Mouse (Mus musculus) cerebellum, adult 8-10 months (tissue): ENCODE results near the gene Nostrin.

Experiments used
- DNase-seq: peaks from one replicate; pipeline ENCODE4 v3.0.0; 2022

Gene Nostrin

DNA sequence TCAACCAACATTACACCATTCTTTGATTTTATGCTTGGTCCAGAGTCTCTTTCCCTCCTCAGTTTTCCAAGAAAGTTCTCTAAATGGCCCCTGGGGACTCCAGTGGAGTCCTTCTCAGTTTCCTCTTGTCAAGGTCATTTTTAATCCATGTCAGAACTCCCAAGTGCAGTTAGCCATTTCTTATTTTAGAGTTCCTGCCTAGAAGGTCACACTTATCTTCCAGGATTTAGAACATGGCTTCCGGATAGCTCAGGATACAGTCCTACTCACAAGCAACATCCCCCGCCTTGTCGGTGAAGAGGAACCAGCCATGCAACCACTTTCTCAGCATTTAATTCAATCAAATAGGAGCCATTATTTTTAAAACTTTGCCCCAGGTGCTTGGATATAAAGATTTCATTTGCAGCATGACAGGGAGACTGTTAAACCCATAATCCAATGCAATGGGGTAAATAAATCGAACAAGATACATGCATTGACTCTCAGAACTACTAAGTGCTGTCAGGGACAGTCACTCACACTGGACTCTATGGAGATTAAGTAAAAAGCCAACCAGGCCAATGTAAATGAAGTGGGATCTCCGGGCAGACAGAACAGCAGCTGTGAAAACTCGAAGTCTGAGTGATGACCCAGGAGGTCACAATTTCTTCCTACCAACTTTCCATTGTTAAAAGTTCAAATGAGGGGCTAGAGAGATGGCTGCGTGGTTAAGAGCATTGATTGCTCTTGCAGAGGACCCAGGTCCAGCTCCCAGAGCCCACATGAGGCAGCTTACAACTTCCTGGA, 6.0 kb upstream of the Nostrin start:
- DNase-seq = no peak

DNA sequence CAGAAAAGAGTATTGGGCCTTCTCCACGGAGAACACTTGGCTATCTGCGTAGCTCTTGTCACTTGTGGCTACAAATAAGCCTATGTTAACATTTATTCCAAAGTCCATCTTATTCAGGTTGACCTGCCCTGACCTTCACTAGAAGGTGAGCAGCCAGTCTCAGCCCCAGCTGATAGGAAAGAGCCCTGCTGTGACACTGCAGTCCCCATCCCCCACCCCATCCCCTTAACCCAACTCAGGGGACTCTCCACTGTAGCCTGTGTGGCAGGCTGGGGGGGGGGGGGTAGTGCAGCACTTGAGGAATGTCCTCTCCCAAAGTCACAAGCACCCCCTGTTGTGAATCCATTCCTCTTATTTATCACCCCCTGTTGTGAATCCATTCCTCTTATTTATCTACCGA, 3.6 kb upstream of the Nostrin start:
- DNase-seq = no peak

DNA sequence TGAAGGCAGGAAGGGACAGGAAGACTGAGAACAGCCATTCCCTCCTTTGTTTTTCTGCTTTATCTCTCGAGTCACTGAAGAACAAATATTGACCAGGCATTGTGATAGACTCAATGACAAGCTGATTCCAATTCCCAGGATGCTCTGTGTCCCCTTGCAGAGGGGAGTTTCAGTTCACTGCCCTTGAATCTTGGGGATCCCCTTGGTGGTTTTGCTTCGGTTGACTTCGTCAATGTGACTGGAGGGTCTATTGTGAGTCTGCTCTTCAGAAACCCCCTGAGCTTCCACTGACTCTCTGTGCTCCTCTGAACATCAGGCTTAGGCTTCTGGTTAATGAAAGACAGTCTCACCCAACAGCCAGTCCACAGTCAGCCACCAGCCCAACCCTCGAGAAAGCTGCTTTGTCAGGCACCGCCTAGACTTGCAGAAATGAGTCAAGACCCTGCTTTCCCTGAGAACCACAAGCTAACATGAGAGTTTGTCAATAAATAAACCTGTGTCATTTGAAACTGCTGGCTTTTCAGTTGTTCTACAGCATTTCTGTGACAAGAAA, 3.0 kb upstream of the Nostrin start:
- DNase-seq = no peak

DNA sequence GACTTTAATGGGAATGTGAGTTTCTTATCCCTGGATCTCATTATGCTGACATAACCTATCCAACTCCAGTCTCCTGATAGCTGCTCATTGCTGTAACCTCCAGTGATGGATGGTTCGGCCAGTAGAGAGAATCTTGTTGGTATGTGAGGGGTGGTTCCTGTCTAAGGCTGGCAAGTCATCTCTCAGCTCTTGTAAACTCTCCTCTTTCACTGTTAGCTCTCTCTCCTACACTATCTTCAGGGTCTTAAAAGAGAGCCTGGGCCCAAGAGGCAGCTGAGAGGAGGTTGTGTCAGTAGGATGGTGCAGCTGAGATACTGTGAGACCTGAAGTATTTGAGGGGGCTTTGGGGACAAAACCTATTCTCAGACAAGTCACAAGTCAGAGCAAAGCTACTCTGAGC, 1.4 kb upstream of the Nostrin start:
- no peak for DNase-seq

DNA sequence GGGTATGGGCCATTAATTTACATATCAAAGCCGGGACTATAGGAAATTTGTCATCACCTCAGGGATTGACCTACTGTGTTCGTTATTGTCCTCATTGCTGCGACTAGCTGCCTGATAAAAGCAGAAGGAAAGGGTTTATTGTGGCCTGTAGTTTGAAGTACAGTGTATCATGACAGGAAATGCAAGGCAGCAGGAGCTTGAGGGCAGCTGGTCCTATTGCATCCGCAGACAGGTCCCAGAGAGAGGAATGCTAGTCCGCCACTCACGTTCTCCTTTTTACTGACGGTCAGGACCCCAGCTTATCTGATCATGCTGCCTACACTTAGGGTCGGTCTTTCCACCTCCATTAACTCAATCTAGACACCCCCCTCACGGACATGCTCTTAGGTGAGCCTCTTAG, 663 bp upstream of the Nostrin start:
- no peak for DNase-seq

DNA sequence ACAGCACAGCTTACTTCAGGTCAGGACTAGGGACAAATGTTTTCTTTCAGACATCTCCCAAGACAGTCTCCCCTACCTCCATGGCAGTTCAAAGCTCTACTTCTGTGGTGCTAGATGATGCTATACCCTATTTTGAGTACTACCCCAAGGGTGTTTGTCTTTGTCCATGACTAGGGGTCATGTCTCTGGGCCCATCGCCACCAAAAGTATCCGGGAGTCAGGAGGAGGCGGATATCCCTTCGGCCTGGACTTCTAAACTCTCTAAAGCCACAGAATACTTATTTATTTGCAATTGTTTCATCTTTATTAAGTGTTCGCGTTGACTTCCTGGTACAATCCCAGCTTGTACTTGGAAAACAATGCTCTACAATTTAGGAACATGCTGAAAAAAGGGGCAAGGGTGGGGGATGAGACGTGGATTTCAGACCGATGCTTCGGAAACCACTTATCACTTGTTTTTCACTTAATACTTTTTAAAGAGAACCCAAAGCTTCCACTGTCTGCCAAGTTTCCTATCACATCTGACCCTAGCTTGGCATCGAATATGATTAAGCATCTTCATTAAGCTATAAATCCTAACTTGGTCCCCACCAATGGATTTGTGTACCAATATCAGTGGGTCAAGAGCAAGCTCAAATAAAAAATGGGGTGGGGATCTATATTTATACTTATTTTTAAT, 1.9 kb downstream of the Nostrin start:
- no peak for DNase-seq

DNA sequence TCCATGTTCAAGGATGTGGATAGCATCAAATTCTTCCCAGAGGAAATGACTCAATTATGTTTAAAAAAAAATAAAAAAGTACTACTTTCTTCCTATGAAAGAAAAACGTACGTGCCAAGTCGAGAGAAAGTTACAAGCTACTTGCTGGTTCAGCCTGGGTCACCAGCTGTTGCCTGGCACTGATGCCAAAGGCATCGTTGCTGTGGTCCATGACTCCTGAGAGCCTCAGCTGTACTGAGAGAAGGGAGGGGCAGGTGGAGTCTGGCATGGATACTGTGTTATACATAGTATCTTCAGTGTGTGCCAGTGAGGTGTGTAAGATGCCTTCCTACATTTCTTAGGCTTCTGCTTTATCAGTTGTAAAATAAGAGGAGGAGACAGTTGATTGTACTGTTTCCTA, 3.2 kb downstream of the Nostrin start:
- no peak for DNase-seq

DNA sequence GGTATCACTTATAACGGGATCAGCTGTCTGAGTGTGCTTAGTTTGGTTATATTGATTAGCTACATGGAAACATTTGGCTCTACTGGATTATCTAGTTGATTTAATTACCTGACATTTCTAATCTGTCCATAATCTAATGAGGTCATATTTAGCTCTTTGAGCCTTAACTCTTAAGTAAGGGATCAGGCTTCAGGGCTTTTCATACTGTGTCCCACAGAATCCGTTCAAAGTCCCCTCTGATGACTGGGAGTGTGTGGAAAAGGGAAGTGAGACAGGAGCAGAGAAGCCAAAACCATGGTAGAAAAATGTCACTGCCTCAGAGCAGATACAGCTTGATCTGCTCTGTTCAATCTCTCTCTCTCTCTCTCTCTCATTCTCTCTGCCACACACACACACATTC, 4.6 kb downstream of the Nostrin start:
- no peak for DNase-seq

DNA sequence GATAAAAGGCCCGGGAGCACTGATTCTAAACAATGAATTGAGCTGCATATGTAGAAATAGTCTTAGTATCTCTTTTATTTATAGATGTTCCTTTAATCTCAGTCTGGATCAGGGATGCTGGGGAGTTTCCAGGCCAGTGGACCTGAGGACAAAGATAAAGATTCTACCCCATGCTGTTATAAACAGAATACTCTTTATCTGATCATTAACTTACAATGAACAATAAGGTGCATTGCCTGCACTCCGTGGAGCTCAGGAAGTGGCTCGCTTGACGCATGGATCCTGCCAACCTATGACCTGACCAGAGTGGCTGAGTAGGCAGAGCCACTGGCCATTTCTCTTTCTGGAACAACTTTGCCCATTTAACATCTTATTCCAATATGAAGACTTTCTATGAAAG, 5.2 kb downstream of the Nostrin start:
- no peak for DNase-seq

DNA sequence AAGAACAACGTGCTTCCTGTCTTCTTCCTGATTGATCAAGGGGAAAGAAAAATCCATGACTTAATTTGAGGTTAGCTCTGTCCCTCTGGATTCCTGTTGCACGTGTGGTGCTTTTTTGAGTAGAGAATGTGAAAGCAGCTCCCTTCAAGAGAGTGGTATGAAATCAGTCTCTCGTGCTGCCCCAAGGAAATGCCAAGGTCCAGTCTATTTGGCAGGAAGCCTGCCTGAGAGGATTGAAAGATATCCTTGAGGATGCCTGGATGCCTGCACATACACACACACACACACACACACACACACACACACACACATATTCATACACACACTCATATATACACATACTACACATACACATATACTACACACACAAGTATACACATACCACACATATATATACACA, 13.1 kb downstream of the Nostrin start:
- no peak for DNase-seq

DNA sequence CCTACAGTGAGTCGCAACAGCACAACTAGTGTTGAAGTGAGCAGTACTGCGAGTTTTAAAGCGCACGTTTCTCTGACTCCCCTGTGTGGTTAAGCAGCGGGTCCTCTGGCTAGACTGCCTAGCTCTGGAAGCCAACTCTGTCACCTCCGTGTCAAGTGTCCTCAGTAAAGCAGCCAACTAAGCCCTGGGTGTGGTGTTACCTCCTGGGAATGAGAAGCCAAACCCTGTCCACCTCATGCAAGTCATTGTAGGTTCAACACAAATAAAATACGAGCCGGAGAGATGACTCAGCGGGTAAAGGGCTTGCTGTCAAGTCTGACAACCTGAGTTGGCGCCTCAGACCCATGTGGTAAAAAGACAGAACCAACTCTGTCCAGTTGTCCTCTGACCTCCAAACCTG, 13.6 kb downstream of the Nostrin start:
- no peak for DNase-seq

DNA sequence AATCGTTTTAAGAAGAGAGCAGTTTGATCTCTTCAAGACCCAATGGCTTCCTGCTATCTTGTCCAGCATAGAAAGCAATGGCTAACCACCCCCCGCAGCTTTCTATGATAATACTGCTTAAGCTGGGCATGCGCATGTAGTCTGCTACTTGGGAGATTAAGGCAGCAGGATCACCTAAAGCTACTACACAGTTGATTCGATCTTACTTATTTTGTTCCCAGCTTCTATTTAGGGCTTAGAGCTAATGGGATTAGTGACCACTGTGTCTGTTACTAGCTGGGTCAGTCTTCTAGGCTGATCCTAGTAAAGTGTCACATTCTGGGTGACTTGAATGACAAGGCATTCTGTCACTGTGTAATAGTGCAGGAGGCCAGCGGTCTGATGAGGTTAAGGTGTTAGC, 15.2 kb downstream of the Nostrin start:
- no peak for DNase-seq

DNA sequence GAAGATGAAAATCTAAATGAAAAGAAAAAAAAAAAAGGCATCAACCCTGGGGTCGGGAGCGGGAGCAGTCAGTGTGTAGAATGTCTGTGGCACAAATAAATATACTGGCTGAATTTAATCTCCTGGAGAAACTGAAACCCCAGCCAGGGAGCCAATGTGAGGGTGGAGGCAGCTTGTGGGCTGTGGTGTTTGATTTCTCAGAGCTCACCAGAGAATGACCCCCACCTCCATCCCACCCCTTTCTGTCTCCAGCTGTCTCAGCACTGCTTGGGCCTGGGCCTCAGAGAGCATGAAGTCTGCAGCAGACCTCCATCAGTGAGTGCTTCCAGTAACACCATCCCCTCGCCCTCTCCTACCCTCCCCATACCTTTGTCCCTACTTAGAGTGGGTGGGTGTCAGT, 20.3 kb downstream of the Nostrin start:
- no peak for DNase-seq

DNA sequence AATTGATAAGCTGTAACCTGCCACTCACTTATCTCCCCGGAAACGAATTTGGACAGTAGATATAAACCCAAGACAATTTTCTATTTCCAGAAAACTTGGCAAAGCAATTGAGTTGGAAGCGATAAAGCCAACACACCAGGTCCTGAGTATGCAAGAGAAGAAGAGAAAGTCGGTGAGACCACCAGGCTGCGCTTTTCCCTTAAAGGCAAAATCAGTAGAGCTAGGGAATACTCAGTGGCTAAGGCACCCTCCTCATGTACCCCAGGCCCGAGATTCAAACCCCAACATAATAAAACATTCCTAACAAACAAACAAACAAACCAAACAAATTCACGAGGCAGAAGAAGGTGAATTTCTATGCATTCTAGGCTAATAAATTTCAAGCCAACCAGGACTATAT, 20.7 kb downstream of the Nostrin start:
- no peak for DNase-seq

DNA sequence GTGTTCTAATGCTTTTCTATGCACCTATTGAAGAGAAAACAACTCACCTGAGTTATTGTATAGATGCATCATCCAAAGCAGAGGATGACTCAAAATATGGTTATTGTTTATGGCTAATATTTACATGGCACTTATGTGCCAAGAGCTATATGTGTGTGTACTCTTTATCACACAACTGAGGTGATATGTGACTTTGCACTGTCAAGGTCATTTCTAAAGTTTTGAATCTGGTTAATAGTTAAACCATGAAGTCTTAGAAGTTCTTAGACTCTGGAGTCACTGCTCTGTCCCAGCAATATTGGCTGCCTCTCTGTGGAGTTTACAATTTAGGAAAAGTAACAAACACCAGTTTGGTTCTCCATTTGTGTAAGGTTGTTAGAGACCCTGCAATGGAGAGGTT, 23.3 kb downstream of the Nostrin start:
- DNase-seq = no peak

DNA sequence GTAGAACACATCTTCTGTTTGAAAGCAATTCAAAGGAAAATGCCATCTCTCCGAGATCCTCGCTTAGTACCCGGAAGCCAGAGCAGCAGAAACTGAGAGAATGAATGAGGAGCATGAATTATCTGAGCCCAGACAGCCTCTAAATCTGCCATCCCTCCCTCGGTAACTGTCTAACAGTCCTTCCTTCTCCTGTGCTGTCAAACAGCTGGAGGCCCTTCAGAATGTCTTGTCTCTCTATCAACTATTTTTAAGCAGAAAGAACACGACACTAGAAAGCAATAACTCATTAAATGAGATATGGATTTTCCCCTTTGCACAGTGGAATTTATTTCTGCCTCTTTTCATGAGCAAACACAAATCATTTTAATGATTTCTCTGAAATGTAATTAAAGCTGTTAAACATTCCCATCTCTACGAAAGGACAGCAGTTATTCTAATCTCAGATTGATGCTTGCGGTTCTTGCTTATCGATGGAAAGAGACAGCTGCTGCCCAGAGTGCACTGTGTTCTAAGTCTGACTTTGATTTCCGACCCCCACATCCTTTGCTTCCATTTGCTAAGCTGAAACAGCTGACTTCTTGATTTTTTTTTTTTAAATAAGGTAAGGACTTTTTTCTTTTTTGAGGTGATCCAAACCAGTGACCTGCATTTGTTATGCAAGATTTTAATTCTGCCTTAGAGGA, 34.9 kb downstream of the Nostrin start:
- DNase-seq = no peak

DNA sequence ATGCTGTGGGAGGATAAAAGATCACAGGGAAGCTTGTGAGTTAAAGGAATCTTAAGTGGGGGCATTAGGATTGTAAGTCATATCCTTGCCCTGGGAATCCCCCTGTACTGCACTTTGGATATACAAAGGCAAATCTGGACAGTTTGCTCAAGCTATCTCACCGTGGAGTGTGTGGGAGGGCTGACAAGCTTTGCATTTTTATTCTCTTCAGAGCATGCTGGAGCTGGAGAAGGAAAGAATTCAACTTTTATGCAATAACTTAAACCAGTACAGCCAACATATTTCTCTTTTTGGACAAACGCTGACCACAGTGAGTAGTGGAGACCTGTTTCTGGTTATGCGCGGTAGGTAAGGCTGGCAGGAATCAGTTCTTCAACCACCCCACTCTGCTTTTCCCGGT, 39.7 kb downstream of the Nostrin start:
- DNase-seq = no peak

DNA sequence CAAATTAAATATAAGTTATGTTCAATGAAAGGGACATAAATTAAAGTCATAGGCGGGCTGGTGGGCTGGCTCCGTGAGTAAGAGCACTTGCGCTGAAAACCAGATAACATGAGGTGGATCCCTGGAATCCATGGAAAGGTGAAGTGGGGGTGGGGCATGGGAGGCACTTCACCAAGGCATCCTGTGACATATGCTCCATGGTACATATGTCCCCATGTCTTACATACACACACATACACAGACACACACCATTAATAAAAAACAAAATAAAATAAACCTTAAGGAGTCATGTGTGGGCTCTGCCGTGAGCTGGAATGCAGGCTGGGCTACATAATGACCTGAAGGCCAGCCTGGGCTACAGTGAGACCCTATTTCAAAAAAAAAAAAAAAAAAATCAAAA, 44.1 kb downstream of the Nostrin start:
- DNase-seq = no peak

DNA sequence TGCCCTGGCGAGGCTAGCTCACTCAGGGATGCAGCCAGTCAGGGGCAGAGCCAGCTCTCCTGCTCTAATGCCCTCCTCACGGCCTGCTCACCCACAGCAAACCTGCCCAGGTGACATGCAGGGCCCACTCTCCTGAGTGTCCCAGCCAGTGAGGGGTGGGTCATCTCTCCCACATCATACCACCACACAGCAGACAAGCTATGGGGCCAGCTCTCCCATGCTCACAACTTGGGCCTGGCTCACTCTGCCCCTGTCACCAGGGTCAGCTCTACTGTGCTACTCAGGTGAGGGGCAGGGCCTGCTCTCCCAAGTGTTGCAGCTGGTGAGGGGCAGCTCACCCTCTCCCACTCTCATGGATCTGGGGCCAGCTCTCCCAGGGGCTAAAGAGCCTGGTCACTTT, 52.4 kb downstream of the Nostrin start:
- DNase-seq = no peak

DNA sequence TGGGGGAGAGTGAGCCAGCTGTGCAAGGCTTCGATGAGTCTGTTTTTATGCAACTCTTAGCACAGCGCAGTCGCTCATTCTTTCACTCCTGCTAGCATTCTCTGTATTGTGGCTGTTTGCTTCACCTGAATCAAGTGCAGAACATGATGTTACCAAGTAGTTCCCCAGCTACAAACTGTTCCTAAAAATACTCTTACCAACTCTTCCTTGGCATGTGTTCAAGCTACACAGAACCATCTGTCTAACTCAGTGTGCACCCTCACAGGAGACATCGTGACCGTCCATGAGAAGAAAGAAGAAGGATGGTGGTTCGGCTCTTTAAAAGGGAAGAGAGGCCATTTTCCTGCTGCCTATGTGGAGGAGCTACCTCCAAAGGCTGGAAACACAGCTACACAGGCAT, 53.1 kb downstream of the Nostrin start:
- DNase-seq = no peak

DNA sequence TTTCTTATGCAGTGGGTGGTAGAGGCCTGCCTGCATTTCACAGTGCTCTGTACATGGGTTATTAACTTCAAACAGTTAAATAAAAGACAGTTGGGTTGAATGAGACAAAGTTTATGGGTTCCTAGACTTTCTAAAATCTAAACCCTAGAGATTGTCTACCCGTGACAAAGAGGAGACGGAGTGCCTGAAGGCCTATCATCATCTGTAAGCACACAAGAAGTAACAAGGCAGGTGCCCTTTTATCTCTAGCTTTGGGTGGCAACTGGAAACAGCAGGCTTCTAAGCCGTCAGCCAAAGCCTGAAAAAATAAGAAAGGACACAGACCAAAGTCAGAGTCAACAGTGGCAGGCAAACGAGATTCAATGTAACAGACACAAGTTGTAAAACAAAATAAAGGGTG, 53.6 kb downstream of the Nostrin start:
- DNase-seq = no peak

DNA sequence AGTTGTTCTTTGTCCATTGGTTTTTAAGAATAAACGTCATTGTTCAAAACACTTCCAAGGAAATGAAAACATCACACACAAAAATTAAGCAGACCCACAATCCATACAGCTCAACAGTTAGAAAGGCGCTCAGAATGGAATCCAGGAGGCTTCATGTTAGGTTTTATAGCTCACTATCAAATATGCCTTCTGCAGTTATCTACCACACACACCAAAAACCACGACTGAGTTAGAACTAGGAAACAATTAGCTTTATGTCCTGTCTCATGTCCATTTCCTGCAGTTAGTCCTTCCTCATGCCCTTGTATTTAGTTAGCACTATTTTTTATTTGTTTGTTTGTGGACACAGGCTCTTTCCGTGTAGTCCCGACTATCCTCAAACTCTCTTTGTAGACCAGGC, 55.5 kb downstream of the Nostrin start:
- no peak for DNase-seq

DNA sequence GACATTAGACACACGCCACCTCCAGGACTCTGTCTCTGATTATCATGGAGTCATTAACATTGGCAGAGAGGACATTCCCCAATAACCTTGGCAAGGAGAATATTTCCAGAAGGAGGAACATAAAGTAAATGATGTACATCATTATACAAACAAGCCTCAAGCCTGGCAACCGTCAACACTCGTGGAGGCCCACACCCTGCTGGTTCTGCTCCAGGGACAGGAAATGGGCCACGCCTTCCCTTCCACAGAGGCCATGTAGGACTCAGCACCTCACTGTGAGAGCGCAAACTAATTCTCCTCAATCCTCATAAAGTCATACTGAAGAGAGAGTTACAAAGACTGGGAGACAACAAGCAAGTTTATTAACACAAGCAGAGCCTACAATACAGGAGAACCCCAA, 58.0 kb downstream of the Nostrin start:
- no peak for DNase-seq

DNA sequence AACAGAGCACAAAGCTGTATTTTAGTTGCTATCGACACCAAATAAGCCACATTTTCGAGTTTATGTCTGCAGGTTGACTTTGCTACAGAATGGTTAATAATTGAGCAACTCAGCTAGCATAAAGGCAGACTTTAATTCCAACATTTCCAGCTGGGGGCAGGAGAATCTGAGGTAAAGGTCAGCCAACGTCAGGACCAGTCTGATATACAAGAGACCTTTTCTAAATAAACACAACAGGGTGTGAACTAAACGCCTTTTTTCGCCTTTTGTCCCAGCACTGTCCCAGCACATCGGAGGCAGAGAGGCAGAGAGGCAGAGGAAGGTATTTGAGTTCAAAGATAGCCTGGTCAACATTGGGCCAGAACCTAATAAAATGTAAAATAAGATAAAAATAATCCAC, 69.6 kb downstream of the Nostrin start:
- DNase-seq = no peak
